Comparison of ENCODE assay signal across 10 mouse cellular contexts in genomic region chr11:109297031-109297430, GRCm38 (mm10). TPM values are rescaled to one million over a fixed set of nuclear protein-coding genes. Genes with fewer than 3 reads are reported as not detected.
DNase-seq lines count a peak whose midpoint lies in the region; ATAC-seq and TF ChIP-seq lines count a peak whose summit lies in the region.
"Had no signal": no experiment of that assay in that cellular context is flagged by ENCODE, and none has a peak within 500 bp of the region (broad histone marks: within the 10 kb centered on the region; RNA-seq: fewer than 3 reads in every experiment).

No protein-coding gene starts in this region.

- no peaks in the 10 kb centered on the region for H3K36me3 ChIP-seq in kidney, postnatal 0 days (ENCODE audit: insufficient read depth, low read length)
- H3K36me3 ChIP-seq in forebrain, postnatal 0 days (ENCODE audit: insufficient read depth) = no peaks in the 10 kb centered on the region
- no peaks in the 10 kb centered on the region for H3K36me3 ChIP-seq in limb, embryonic 14.5 days (ENCODE audit: control insufficient read depth, insufficient read depth, low read length)

- DNase-seq in kidney, postnatal 0 days (ENCODE audit: low spot score) = no peak
- DNase-seq in kidney, postnatal 10 days = no peak
- no peak for DNase-seq in forebrain, postnatal 0 days
- DNase-seq in limb, embryonic 14.5 days (ENCODE audit: low spot score) = no peak
- DNase-seq in retina, adult 2 months (ENCODE audit: low read depth, low spot score) = peak; percentile 90
- no peak for DNase-seq in cerebellum, adult 11-12 months
- DNase-seq in adrenal gland, postnatal 36 days = no peak
- DNase-seq in yolk sac, embryonic 10.5 days (ENCODE audit: low spot score) = no peak
- DNase-seq: cerebellum, adult 9-10 months; heart, postnatal 36 days had no signal

- H3K27ac ChIP-seq in kidney, postnatal 0 days = no peak overlapping the region
- H3K27ac ChIP-seq in forebrain, postnatal 0 days (ENCODE audit: low read depth, low read length) = no peak overlapping the region
- no peak overlapping the region for H3K27ac ChIP-seq in limb, embryonic 14.5 days (replicated peaks; ENCODE audit: low read depth, low read length)

- H3K4me2 ChIP-seq in kidney, postnatal 0 days (ENCODE audit: low read length) = no peak overlapping the region
- H3K4me2 ChIP-seq in forebrain, postnatal 0 days (ENCODE audit: low read depth) = peak overlapping the region; percentile 83
- peak overlapping the region; percentile 74; the same call in 1 of the 2 replicates for H3K4me2 ChIP-seq in limb, embryonic 14.5 days (replicated peaks; ENCODE audit: low read depth, low read length, severe bottlenecking)

- peaks cover 7% of the 10 kb centered on the region for H3K4me1 ChIP-seq in kidney, postnatal 0 days (replicated peaks; ENCODE audit: insufficient read depth, low read length)
- H3K4me1 ChIP-seq in forebrain, postnatal 0 days (ENCODE audit: insufficient read depth) = peaks cover 10% of the 10 kb centered on the region; the same call in 1 of the 2 replicates
- peaks cover 6% of the 10 kb centered on the region for H3K4me1 ChIP-seq in limb, embryonic 14.5 days (ENCODE audit: control insufficient read depth, insufficient read depth, low read length)

- no peak for TF ChIP-seq POLR2A in limb, embryonic 14.5 days (IDR thresholded peaks at IDR 0.05; ENCODE audit: borderline replicate concordance, extremely low read depth, insufficient read depth, insufficient read length)

- H3K27me3 ChIP-seq in kidney, postnatal 0 days (ENCODE audit: insufficient read depth, low read length) = peaks cover 9% of the 10 kb centered on the region
- H3K27me3 ChIP-seq in forebrain, postnatal 0 days (ENCODE audit: insufficient read depth, low read length) = no peaks in the 10 kb centered on the region
- no peaks in the 10 kb centered on the region; the same call in 1 of the 2 replicates for H3K27me3 ChIP-seq in limb, embryonic 14.5 days (ENCODE audit: control insufficient read depth, insufficient read depth, low read length)

- H3K9me3 ChIP-seq in kidney, postnatal 0 days (replicated peaks; ENCODE audit: low read length) = no peaks in the 10 kb centered on the region
- no peaks in the 10 kb centered on the region for H3K9me3 ChIP-seq in forebrain, postnatal 0 days (ENCODE audit: low read length)
- H3K9me3 ChIP-seq in limb, embryonic 14.5 days (ENCODE audit: control insufficient read depth, low read length) = no peaks in the 10 kb centered on the region

- 79% methylated on average over 7 of the region's 7 CpGs for WGBS in kidney, postnatal 0 days
- 75% methylated on average over 7 of the region's 7 CpGs for WGBS in forebrain, postnatal 0 days
- 76% methylated on average over 7 of the region's 7 CpGs for WGBS in limb, embryonic 14.5 days

- TF ChIP-seq CTCF in kidney, postnatal 0 days (IDR thresholded peaks at IDR 0.05; ENCODE audit: low read depth) = no peak
- no peak for TF ChIP-seq CTCF in forebrain, postnatal 0 days (IDR thresholded peaks at IDR 0.05; ENCODE audit: low read depth)

- H3K9ac ChIP-seq in kidney, postnatal 0 days (ENCODE audit: low read depth, low read length) = peak overlapping the region; percentile 48; the same call in 1 of the 2 replicates
- H3K9ac ChIP-seq in forebrain, postnatal 0 days = peak overlapping the region; percentile 63
- H3K9ac ChIP-seq in limb, embryonic 14.5 days (ENCODE audit: low read depth, low read length, severe bottlenecking) = no peak overlapping the region; the same call in 1 of the 2 replicates

- H3K4me3 ChIP-seq in kidney, postnatal 0 days (replicated peaks; ENCODE audit: low read depth, low read length) = no peak overlapping the region
- peak overlapping the region; percentile 48 for H3K4me3 ChIP-seq in forebrain, postnatal 0 days (ENCODE audit: low read depth, low read length)
- peak overlapping the region; percentile 42 for H3K4me3 ChIP-seq in limb, embryonic 14.5 days (replicated peaks; ENCODE audit: low read length)

- ATAC-seq in kidney, postnatal 0 days (replicated peaks; ENCODE audit: low FRiP score, low read depth) = no peak
- no peak for ATAC-seq in forebrain, postnatal 0 days
- ATAC-seq in limb, embryonic 14.5 days (ENCODE audit: low FRiP score, low read depth) = no peak

RNA-seq across cellular contexts. Expression of gene Rgs9, which starts 0.9 kb away (rescaled TPM):
- polyA plus RNA-seq in kidney, postnatal 0 days (2015; fragmentation: Nextera tagmentation; extraction: Ambion mirVana) = 0.99 and 1.1 TPM in 2 replicates
- total RNA-seq in forebrain, postnatal 0 days (2014; rRNA removed) = 25.6 and 31.8 TPM in 2 replicates
- polyA plus RNA-seq in forebrain, postnatal 0 days (2015; fragmentation: Nextera tagmentation; extraction: Ambion mirVana) = 12.2 and 15.3 TPM in 2 replicates
- polyA plus RNA-seq in limb, embryonic 14.5 days (2012; rRNA removed) = 6.0 and 6.1 TPM in 2 replicates
- 2.1 and 3.3 TPM in 2 replicates for polyA plus RNA-seq in limb, embryonic 14.5 days (2014; fragmentation: Nextera tagmentation; extraction: Ambion mirVana)
- total RNA-seq in adrenal gland, postnatal 36 days (2021) = 1 to 10 TPM; 3.1 to 5.1 TPM
